Mouse (Mus musculus): ENCODE measurements around the gene Olfr20.
"Not testable (repeated sequence)": the region's sequence is repeated elsewhere in the genome, so short reads cannot be mapped to it uniquely, and the experiment has no call there.

Olfr20 gene

GRCm38 (mm10) chr11:73350483-73350882 is at the start of gene Olfr20:
Olfr20 (plus strand) TSS chr11:73350783.
- no peak for DNase-seq

- no peak for DNase-seq
Observed at GRCm38 (mm10) chr11:73303123-73303522, 47.5 kb upstream of the Olfr20 start.

DNA sequence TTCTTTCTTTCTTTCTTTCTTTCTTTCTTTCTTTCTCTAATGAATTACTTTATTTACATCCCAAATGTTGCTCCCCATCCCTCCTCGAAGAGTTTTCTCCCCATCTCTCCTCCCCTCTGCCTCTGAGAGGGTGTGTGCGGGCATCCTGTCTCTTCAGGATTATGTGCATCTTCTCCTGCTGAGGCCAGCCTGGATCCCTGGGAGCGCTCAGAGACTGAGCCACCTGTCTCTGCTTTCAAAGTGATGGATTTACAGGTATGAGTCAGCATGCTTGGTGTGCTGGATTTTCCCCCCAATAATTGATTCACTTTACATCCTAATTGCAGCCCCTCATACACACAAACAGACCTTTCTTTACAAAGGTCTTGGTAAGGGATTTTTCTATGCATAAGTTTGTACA is 34.6 kb upstream of the Olfr20 start:
- no peak for DNase-seq

GRCm38 (mm10) chr11:73318581-73318980 is 32.0 kb upstream of the Olfr20 start:
- not testable (repeated sequence) for DNase-seq

DNA sequence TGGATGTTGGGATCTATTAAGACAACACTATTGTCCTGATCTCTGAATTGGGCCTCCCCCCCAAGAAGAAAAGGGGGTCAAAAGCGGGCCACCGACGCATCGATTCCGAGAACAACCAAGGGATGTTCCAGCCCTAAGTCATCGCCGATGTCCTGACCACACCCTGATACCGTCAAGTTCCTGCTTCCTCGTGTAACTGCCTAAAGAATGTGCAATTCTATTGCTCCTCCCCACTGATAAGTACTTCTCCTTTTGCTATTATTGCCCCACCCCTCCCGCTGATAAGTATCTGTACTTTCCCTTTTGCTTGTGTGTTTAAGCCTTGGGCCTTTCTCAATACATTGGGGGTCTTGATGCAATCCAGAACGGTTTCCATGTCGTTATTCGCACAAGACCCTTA is 29.5 kb upstream of the Olfr20 start:
- not testable (repeated sequence) for DNase-seq

- no peak for DNase-seq
Observed at GRCm38 (mm10) chr11:73323906-73324830, 26.4 kb upstream of the Olfr20 start.

- peak; percentile 4 for DNase-seq
Observed at GRCm38 (mm10) chr11:73326485-73326886, 24.1 kb upstream of the Olfr20 start.

DNA sequence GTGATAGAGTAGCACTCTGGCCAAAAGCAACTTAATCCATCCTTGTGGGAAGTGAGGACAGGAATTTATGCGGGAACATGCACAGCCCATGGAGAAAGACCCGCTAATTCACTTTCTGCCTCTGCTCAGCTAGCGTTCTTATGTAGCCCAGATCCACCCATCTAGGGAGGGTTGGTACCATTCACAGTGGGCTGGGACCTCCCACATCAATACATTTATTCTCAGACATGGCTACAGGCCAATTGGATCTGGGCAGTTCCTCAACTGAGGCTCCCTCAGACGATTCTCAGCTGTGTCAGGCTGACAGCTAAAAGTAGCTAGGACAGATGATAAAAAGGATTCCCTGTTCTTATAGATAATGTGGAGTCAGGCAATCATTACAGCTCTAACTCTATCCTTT is 23.2 kb upstream of the Olfr20 start:
- DNase-seq, result no peak

DNA sequence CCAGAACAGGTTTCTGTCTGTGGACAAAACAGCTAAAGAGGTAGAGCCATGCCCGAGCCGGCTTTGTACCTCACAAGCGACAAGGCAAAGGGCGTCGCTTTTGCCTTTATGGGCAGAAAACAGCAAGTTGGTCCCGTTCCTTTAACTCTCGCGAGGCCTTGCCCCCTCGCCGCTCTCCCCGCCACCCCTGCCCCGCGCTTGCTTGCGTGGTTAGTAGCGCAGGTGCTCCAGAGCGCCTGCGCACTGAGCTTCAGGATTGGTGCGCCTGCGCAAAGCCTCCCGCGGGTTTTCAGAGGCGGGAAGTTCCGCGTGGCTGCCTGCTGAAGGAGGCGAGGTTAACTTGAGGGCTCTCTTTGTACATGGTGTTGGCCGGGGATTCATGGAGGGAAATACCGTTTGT is 21.1 kb upstream of the Olfr20 start, which contains the start of the genes Aspa, Gm49340 and Spata22:
TSS of gene Aspa (minus strand) at position 155 of the 400 bp plus-strand sequence.
TSS of gene Gm49340 (plus strand) at position 300 of the 400 bp plus-strand sequence.
TSS of gene Spata22 (plus strand) at position 300 of the 400 bp plus-strand sequence.
- DNase-seq, result no peak

GRCm38 (mm10) chr11:73333357-73333756 is 17.2 kb upstream of the Olfr20 start:
- no peak for DNase-seq

GRCm38 (mm10) chr11:73336919-73337318 is 13.7 kb upstream of the Olfr20 start:
- no peak for DNase-seq

GRCm38 (mm10) chr11:73370946-73371345 is 20.4 kb downstream of the Olfr20 start, which contains the start of gene Olfr376:
Olfr376 (plus strand) TSS chr11:73371246.
- no peak for DNase-seq

GRCm38 (mm10) chr11:73395374-73395773 is 44.8 kb downstream of the Olfr20 start:
- no peak for DNase-seq

GRCm38 (mm10) chr11:73399514-73399913 is 48.9 kb downstream of the Olfr20 start, which contains the start of gene Olfr1:
Olfr1 (minus strand) TSS chr11:73399614.
- no peak for DNase-seq

All from embryo, embryonic 11 days (tissue).